ENCODE assay signal across 22 mouse cellular contexts in the genomic region with DNA sequence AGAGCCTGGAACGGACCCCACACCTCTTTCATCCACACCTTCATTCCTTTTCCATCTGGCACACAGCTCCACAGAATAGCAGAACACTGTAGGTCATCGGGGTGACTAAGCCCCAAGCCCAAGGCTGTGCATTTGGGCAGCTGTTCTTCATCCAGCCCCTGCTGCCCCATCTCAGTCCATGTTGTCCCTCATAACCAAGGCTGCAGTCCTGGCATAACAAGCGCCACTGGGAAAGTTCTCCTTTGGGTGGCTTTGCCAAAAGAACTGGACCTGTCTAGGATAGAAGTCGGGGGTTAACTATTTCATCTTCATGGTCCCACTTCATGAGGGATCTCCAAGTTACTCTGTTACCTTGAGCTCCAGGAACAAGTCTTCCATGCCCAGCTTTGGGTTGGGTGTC.
A peak's percentile ranks its signal among the peaks of the same experiment; 100 is the strongest.
DNase-seq lines count a peak whose midpoint lies in the region; ATAC-seq lines count a peak whose summit lies in the region.
"Had no signal": no experiment of that assay in that cellular context is flagged by ENCODE, and none has a peak within 500 bp of the region (broad histone marks: within the 10 kb centered on the region; RNA-seq: fewer than 3 reads in every experiment).

No protein-coding gene starts in this region.

- no peak overlapping the region for H3K4me3 ChIP-seq in forebrain, embryonic 10.5 days
- no peak overlapping the region for H3K4me3 ChIP-seq in forebrain, embryonic 13.5 days
- no peak overlapping the region for H3K4me3 ChIP-seq in midbrain, embryonic 11.5 days (ENCODE audit: low read depth, low read length)
- no peak overlapping the region for H3K4me3 ChIP-seq in midbrain, embryonic 14.5 days (replicated peaks; ENCODE audit: low read depth, low read length)
- H3K4me3 ChIP-seq: embryonic facial prominence, embryonic 15.5 days; erythroblast, embryonic 14.5 days; forebrain, embryonic 12.5 days; heart, embryonic 10.5 days; hindbrain, embryonic 13.5 days had no signal

- no peak overlapping the region for H3K9ac ChIP-seq in forebrain, embryonic 13.5 days
- no peak overlapping the region for H3K9ac ChIP-seq in midbrain, embryonic 11.5 days (ENCODE audit: low read length)
- no peak overlapping the region for H3K9ac ChIP-seq in midbrain, embryonic 14.5 days (replicated peaks; ENCODE audit: low read length)
- H3K9ac ChIP-seq: embryonic facial prominence, embryonic 15.5 days; forebrain, embryonic 12.5 days; hindbrain, embryonic 13.5 days had no signal

- no peak for ATAC-seq in forebrain, embryonic 13.5 days
- no peak for ATAC-seq in midbrain, embryonic 11.5 days (ENCODE audit: low FRiP score)
- no peak for ATAC-seq in midbrain, embryonic 14.5 days (ENCODE audit: low FRiP score, low TSS enrichment)
- ATAC-seq: CD4-positive, CD25-positive, alpha-beta regulatory T cell, adult 4 months; hindbrain, postnatal 0 days had no signal

- H3K9me3 ChIP-seq in forebrain, embryonic 10.5 days, result no peaks in the 10 kb centered on the region
- H3K9me3 ChIP-seq in forebrain, embryonic 13.5 days (replicated peaks), result no peaks in the 10 kb centered on the region
- no peaks in the 10 kb centered on the region for H3K9me3 ChIP-seq in midbrain, embryonic 11.5 days (ENCODE audit: control insufficient read depth, low read length)
- no peaks in the 10 kb centered on the region for H3K9me3 ChIP-seq in midbrain, embryonic 14.5 days (ENCODE audit: control insufficient read depth, low read length)
- H3K9me3 ChIP-seq: embryonic facial prominence, embryonic 15.5 days; forebrain, embryonic 12.5 days; G1E; heart, embryonic 10.5 days; hindbrain, embryonic 13.5 days had no signal

- DNase-seq in adrenal gland, adult (ENCODE audit: inconsistent age in 2 of 2, low spot score in 1 of 2), result peak; percentile 74 to 82
- DNase-seq in adrenal gland, adult 18-20 months (ENCODE audit: low spot score in 2 of 2), result no peak
- peak; percentile 12 for DNase-seq in forebrain, embryonic 10.5 days (ENCODE audit: extremely low spot score, low spot score)
- peak; percentile 73 for DNase-seq in midbrain, embryonic 11.5 days (ENCODE audit: low spot score, missing footprints)
- DNase-seq in midbrain, embryonic 14.5 days, result no peak
- DNase-seq in adrenal gland, postnatal 36 days, result peak; percentile 63 to 69
- DNase-seq in layer of hippocampus, postnatal 25 days (ENCODE audit: extremely low spot score in 1 of 2, low spot score in 1 of 2), result no peak
- DNase-seq: B cell, adult 2 months; cerebellum, adult 18-20 months; cerebellum, postnatal 10 days; heart, adult 18-20 months; heart, postnatal 10 days; kidney, adult 11 months had no signal

- no peaks in the 10 kb centered on the region for H3K36me3 ChIP-seq in forebrain, embryonic 10.5 days (replicated peaks)
- no peaks in the 10 kb centered on the region for H3K36me3 ChIP-seq in forebrain, embryonic 13.5 days (ENCODE audit: poor library complexity, severe bottlenecking)
- H3K36me3 ChIP-seq in midbrain, embryonic 11.5 days (ENCODE audit: control insufficient read depth, insufficient read depth, low read length), result no peaks in the 10 kb centered on the region
- H3K36me3 ChIP-seq in midbrain, embryonic 14.5 days (ENCODE audit: control insufficient read depth, insufficient read depth, low read length), result no peaks in the 10 kb centered on the region
- H3K36me3 ChIP-seq: embryonic facial prominence, embryonic 15.5 days; forebrain, embryonic 12.5 days; heart, embryonic 10.5 days; hindbrain, embryonic 13.5 days had no signal

- H3K4me2 ChIP-seq in forebrain, embryonic 13.5 days, result no peak overlapping the region
- no peak overlapping the region for H3K4me2 ChIP-seq in midbrain, embryonic 11.5 days
- no peak overlapping the region for H3K4me2 ChIP-seq in midbrain, embryonic 14.5 days (ENCODE audit: low read length)
- H3K4me2 ChIP-seq: embryonic facial prominence, embryonic 15.5 days; forebrain, embryonic 12.5 days; hindbrain, embryonic 13.5 days had no signal

- H3K27ac ChIP-seq in forebrain, embryonic 10.5 days, result no peak overlapping the region
- no peak overlapping the region for H3K27ac ChIP-seq in forebrain, embryonic 13.5 days
- H3K27ac ChIP-seq in midbrain, embryonic 11.5 days (ENCODE audit: low read depth, low read length), result no peak overlapping the region
- H3K27ac ChIP-seq in midbrain, embryonic 14.5 days (replicated peaks; ENCODE audit: low read depth, low read length), result no peak overlapping the region
- H3K27ac ChIP-seq: embryonic facial prominence, embryonic 15.5 days; heart, embryonic 10.5 days; hindbrain, embryonic 13.5 days; hindbrain, postnatal 0 days had no signal

- H3K27me3 ChIP-seq in forebrain, embryonic 10.5 days (ENCODE audit: poor library complexity, severe bottlenecking), result peaks cover 98% of the 10 kb centered on the region
- peaks cover 31% of the 10 kb centered on the region for H3K27me3 ChIP-seq in forebrain, embryonic 13.5 days
- H3K27me3 ChIP-seq in midbrain, embryonic 11.5 days (ENCODE audit: control insufficient read depth, insufficient read depth, low read length), result peaks cover 33% of the 10 kb centered on the region
- peaks cover 17% of the 10 kb centered on the region for H3K27me3 ChIP-seq in midbrain, embryonic 14.5 days (ENCODE audit: control insufficient read depth, insufficient read depth, low read length)

- H3K4me1 ChIP-seq in forebrain, embryonic 10.5 days, result peaks cover 87% of the 10 kb centered on the region
- H3K4me1 ChIP-seq in forebrain, embryonic 13.5 days, result peaks cover 67% of the 10 kb centered on the region
- H3K4me1 ChIP-seq in midbrain, embryonic 11.5 days (ENCODE audit: control insufficient read depth, insufficient read depth, low read length), result peaks cover 52% of the 10 kb centered on the region
- peaks cover 52% of the 10 kb centered on the region for H3K4me1 ChIP-seq in midbrain, embryonic 14.5 days (ENCODE audit: control insufficient read depth, insufficient read depth, low read length)

- 84% methylated on average over 4 of the region's 4 CpGs for WGBS in forebrain, embryonic 10.5 days
- 91% methylated on average over 4 of the region's 4 CpGs for WGBS in forebrain, embryonic 13.5 days
- WGBS in midbrain, embryonic 11.5 days, result 91% methylated on average over 4 of the region's 4 CpGs
- WGBS in midbrain, embryonic 14.5 days, result 93% methylated on average over 4 of the region's 4 CpGs

Comparison
In these comparisons a context has a peak if more than half of its experiments do, and no peak if none do; other contexts are left out.
1. DNase-seq: peak in adrenal gland, adult (2 of 2), forebrain, embryonic 10.5 days (single experiment), midbrain, embryonic 11.5 days (single experiment) and adrenal gland, postnatal 36 days (2 of 2); none in adrenal gland, adult 18-20 months (0 of 2), midbrain, embryonic 14.5 days (single experiment) and layer of hippocampus, postnatal 25 days (0 of 2).